Mouse (Mus musculus): ENCODE results near the gene Ddx58.

DNA sequence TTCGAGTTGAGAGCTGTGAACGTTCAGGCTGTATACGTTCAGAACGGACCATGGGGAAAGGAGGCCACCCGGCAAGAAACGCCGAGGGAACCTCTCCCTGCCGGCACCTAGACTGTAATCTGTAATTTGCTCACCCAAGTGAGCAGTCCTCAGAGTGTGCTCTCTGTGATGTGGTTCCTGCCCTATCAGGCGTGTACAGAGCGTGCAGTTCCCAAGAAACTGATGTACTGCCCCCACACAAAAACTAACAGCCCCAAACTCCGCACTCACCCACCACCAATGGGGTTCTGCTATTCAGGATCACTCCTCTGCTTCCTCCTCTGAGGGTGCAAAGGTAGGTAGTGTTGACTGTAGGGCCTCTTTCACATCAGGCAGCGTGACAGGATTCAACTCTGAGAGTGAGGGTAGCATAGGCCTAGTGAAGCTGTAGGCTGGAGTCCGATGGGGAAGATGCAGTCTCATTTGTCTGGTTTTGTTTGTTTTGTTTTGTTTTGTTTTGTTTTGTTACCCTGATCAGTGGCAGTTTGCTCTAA, 84.1 kb downstream of the Ddx58 start:
- TF ChIP-seq POLR2A (IDR thresholded peaks at IDR 0.05; ENCODE audit: control insufficient read depth, extremely low read depth, insufficient read depth, low read length, poor library complexity) (no peak), CTCF (IDR thresholded peaks at IDR 0.05; ENCODE audit: borderline replicate concordance, control insufficient read depth, extremely low read depth, insufficient read depth, low read length, poor library complexity) (no peak)
